Mouse (Mus musculus) heart, embryonic 10.5 days (tissue): ENCODE measurements around the gene Cadps2. TPM values are rescaled to one million over a fixed set of nuclear protein-coding genes. Genes with fewer than 3 reads are reported as not detected.

Experiments used
- DNase-seq: peaks from one replicate; pipeline ENCODE4 v3.0.0-alpha.2; 2017; ENCODE audit warnings: low spot score
- H3K27ac ChIP-seq: fragments of 300-500 bp; sonication (generic); 2 replicates; pipeline ENCODE4 v1.5.1; 2016; ENCODE audit warnings: mild to moderate bottlenecking
- H3K27me3 ChIP-seq: fragments of 300-500 bp; sonication (generic); 2 replicates; pipeline ENCODE4 v1.6.1; 2016; ENCODE audit warnings: mild to moderate bottlenecking; ENCODE audit not compliant: poor library complexity, insufficient read depth, severe bottlenecking
- H3K36me3 ChIP-seq: fragments of 300-500 bp; sonication (generic); 2 replicates; pipeline ENCODE4 v1.6.1; 2016; ENCODE audit warnings: mild to moderate bottlenecking, moderate library complexity
- H3K4me1 ChIP-seq: fragments of 300-500 bp; sonication (generic); 2 replicates; pipeline ENCODE4 v1.6.1; 2016; ENCODE audit warnings: mild to moderate bottlenecking
- H3K4me3 ChIP-seq: fragments of 300-500 bp; sonication (generic); 2 replicates; pipeline ENCODE4 v1.5.1; 2016; ENCODE audit warnings: mild to moderate bottlenecking, moderate library complexity
- H3K9me3 ChIP-seq: fragments of 300-500 bp; sonication (generic); 2 replicates; pipeline ENCODE4 v1.6.1; 2016; ENCODE audit warnings: mild to moderate bottlenecking, moderate library complexity
- WGBS: fragments of 180-500 bp; shearing (Covaris S2); methylation state at CpG from one replicate; pipeline ENCODE4 v1.1.7; 2016; 5-methylcytosine and 5-hydroxymethylcytosine counted together
- polyA plus RNA-seq: library from polyadenylated mRNA; unstranded; fragments of >200 nt; fragmentation: Nextera tagmentation; extraction: Ambion mirVana; gene quantifications from 2 replicates; pipeline ENCODE4 v1.2.1, GENCODE M21; 2016

The Cadps2 gene
- polyA plus RNA-seq, 1 experiment from 2014 or later: 0.99 TPM

DNA sequence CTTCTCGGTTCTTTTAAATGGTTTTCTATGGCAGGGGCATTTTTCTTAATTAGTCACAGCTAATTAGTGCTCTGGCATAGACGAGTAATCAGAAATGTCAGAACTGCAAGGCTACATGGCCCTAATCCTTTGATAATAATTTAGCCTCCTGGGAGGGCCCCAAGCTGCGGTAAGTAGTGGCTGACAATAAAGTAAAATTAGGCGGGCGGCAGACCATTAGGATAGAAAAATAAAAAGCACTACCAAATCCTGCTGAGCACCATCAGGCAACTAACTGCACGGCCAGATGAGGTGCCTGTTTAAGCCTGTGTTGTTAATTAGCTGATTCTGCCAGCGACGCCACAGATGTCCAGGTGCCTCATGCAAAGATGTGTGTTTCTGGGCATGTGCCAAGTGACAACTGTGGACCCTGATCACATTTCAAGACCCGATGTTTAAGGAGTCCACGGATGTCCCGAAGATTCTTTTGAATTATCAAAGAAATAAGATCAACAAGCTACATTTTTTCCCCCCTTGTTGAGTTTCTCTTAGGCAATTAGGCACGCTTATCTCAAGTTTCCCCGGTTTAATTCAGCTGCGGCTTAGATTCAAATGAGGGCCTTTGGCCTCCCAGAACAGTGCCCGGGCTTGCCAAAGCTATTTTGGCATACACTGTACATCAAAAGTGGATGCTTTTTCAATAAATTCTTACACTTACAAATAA is 558.3 kb downstream of the Cadps2 start:
- no peaks in the 10 kb centered on the region for H3K4me1 ChIP-seq
- no peaks in the 10 kb centered on the region for H3K9me3 ChIP-seq
- H3K27ac ChIP-seq: no peak overlapping the region
- no peak for DNase-seq
- WGBS: 41% methylated on average over 15 of the region's 15 CpGs
- no peaks in the 10 kb centered on the region for H3K36me3 ChIP-seq
- H3K27me3 ChIP-seq: peaks cover 7% of the 10 kb centered on the region; the same call in 1 of the 2 replicates
- no peak overlapping the region for H3K4me3 ChIP-seq

- Histone ChIP-seq H3K4me1 (no peaks in the 10 kb centered on the region), H3K4me3 (no peak overlapping the region), H3K27me3 (peaks cover 22% of the 10 kb centered on the region), H3K36me3 (no peaks in the 10 kb centered on the region), H3K27ac (no peak overlapping the region), H3K9me3 (no peaks in the 10 kb centered on the region)
- DNase-seq: no peak
- 74% methylated on average over 4 of the region's 4 CpGs for WGBS
These were observed 565.7 kb downstream of the Cadps2 start for GRCm38 (mm10) chr6:23273483-23273882.

- peaks cover 22% of the 10 kb centered on the region for H3K27me3 ChIP-seq
- no peak overlapping the region for H3K4me3 ChIP-seq
- WGBS: 8% methylated on average over 11 of the region's 11 CpGs
- H3K4me1 ChIP-seq: no peaks in the 10 kb centered on the region
- no peak overlapping the region for H3K27ac ChIP-seq
- DNase-seq: no peak
- H3K36me3 ChIP-seq: no peaks in the 10 kb centered on the region
- H3K9me3 ChIP-seq: no peaks in the 10 kb centered on the region
These were observed 566.2 kb downstream of the Cadps2 start for GRCm38 (mm10) chr6:23272979-23273378.

DNA sequence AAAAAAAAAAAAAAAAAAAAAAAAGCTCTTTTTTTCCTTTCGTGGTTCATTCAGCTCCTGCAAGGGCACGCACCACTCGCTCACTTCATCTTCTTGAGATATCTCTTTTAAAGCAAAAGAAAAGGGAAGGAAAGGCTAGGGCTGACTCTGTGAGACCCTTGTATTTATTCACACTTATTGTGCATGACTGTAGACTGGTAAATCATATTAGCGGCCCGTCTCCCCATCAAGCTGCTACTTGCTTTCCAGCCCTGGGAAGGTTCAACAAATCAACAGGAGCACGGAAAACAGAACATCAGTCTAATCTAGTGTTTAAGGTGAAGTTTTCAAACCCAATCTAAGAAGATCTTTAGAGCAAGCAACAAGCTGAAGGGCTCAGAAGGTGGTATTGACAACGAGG is 566.7 kb downstream of the Cadps2 start:
- H3K9me3 ChIP-seq: no peaks in the 10 kb centered on the region
- WGBS: 26% methylated on average over 7 of the region's 7 CpGs
- H3K4me3 ChIP-seq: no peak overlapping the region

DNA sequence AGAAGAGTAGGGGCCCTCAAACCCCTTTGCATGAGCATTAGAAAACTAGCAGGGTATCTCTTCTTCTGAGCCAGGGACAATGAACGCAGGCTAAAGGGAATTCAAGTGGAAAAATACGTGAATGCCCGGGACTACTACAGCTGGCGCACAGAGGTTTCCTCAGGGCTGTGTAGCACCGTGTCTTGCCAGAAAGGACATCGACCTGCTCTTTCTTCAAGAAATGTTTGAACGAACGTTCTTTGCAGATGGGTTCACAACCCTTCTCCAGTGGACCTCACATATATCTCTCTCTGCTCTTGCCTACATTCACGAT is 578.5 kb downstream of the Cadps2 start:
- Histone ChIP-seq H3K9me3 (no peaks in the 10 kb centered on the region), H3K4me3 (peak overlapping the region; percentile 41), H3K36me3 (no peaks in the 10 kb centered on the region), H3K27ac (no peak overlapping the region), H3K4me1 (peaks cover 4% of the 10 kb centered on the region; the same call in 1 of the 2 replicates), H3K27me3 (peaks cover 74% of the 10 kb centered on the region)
- DNase-seq: no peak
- 2% methylated on average over 9 of the region's 9 CpGs for WGBS

More for the DNA sequence above, 566.7 kb downstream of the Cadps2 start:
- Histone ChIP-seq H3K27me3 (peaks cover 24% of the 10 kb centered on the region), H3K27ac (no peak overlapping the region), H3K36me3 (no peaks in the 10 kb centered on the region), H3K4me1 (no peaks in the 10 kb centered on the region)
- DNase-seq: no peak

DNA sequence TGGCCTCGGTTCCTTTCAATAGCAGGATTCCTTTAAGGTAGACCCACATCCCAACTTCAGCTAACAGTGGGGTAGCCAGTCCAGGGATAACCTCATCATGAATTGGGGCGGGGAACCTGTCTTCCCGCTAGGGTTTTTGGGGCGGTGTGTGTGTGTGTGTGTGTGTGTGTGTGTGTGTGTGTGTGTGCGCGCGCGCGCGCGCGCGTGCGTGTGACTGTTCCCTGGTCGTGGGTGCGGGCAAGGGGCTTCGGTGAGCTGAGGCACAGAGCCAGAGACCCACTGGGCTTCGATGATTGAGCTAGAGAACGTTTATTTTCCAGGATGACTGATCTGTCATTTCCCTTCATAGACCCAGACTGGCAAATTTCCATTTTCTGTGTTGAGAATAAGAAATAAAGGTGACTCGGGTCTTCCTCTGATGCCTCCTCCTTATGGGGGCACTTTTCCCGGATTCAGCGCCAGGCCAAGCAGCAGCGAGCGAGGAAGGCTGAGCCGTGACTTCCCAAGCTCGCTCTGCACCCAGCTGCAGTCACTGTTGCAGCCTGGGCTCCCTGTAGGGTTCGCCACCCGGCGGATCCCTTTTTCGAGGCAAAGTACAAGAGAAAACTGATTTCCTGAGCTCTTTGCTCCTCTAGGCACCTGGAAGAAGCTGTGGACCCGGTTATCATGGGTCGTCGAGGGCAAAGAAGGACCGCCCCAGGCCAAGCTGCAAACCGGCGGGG is 579.0 kb downstream of the Cadps2 start:
- no peak overlapping the region for H3K27ac ChIP-seq

GRCm38 (mm10) chr6:23257981-23258380 is 581.2 kb downstream of the Cadps2 start:
- 16% methylated on average over 3 of the region's 3 CpGs for WGBS
- DNase-seq: no peak
- peaks cover 8% of the 10 kb centered on the region; the same call in 1 of the 2 replicates for H3K4me1 ChIP-seq
- H3K4me3 ChIP-seq: no peak overlapping the region
- peaks cover 93% of the 10 kb centered on the region for H3K27me3 ChIP-seq
- no peaks in the 10 kb centered on the region for H3K36me3 ChIP-seq
- H3K9me3 ChIP-seq: no peaks in the 10 kb centered on the region
- no peak overlapping the region for H3K27ac ChIP-seq

More for the DNA sequence above, 579.0 kb downstream of the Cadps2 start:
- WGBS: 6% methylated on average over 36 of the region's 36 CpGs
- peak overlapping the region; percentile 41 for H3K4me3 ChIP-seq
- no peaks in the 10 kb centered on the region for H3K9me3 ChIP-seq
- no peak for DNase-seq
- no peaks in the 10 kb centered on the region for H3K36me3 ChIP-seq
- H3K27me3 ChIP-seq: peaks cover 79% of the 10 kb centered on the region
- peaks cover 4% of the 10 kb centered on the region; the same call in 1 of the 2 replicates for H3K4me1 ChIP-seq

DNA sequence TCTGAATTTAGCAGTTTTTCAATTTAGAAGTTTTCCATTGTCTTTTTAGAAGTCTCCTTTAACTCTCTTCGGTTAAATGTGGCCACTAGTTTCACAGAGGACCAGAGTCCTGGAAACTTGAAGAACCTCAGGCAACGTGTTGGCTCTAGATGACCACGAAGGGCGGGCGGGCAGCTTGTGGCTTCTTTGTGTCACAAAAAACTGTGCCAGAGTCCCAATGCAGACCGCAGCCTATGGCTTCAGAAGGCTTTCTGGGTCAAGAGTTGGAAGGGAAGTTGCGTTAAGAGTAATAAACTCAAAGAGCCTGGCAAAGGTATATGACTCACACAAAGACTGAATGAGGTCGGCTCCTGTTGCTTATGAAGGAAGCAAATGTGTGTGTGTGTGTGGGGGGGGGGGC is 584.1 kb downstream of the Cadps2 start:
- Histone ChIP-seq H3K9me3 (no peaks in the 10 kb centered on the region), H3K4me3 (no peak overlapping the region), H3K36me3 (no peaks in the 10 kb centered on the region), H3K27ac (no peak overlapping the region), H3K4me1 (peaks cover 4% of the 10 kb centered on the region; the same call in 1 of the 2 replicates), H3K27me3 (peaks cover 92% of the 10 kb centered on the region)
- 3% methylated on average over 8 of the region's 8 CpGs for WGBS
- no peak for DNase-seq

GRCm38 (mm10) chr6:23254644-23255043 is 584.6 kb downstream of the Cadps2 start:
- 3% methylated on average over 11 of the region's 11 CpGs for WGBS
- no peak for DNase-seq
- H3K4me3 ChIP-seq: no peak overlapping the region

DNA sequence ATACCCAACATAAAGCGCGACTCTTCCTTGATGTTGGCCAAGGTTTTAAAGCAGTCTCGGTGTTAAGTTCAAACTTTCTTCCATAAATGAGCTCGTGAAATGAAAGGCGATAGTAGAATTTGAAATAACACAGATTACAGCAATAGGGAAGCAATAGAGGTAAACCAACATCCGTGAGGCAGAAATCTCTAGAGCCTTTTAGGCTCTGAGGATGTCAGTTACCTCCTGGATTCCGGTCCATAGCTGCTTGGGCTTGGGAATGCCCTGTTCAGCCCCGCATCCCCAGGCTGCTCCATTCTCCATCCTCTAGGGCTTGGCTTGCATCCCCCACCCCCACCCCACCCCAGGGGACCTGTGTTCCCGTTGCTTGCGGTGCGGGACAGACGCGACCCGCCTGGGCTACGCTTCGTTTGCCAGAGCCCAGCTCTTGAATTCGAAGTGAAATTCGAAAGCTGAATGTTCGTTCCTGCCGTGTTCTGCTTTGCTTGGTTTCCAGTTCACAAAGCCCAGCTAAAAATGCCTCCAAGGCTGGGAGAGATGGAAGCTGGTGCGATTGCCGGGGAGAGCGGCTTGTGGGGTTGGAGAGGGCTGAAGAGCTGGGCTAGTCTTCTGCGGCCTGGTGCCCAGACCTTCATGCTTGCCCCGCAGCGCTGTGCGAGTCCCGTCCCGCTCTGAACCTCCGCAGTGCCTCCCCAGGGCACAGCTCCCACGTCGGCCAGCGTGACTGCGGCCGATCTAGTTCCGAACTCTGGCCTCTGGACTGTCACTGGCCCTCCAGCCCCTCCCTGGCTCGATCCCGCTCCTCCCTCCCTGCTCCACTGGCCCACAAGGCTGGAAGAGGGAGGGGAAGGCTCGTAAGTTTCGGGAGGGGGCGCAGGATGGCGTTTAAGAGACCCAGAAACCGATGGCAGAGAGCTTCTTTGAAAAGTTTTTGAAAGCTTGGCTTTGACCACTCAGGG is 585.6 kb downstream of the Cadps2 start:
- DNase-seq: no peak
- Histone ChIP-seq H3K4me1 (peaks cover 18% of the 10 kb centered on the region), H3K4me3 (peak overlapping the region; percentile 32), H3K27me3 (peaks cover 92% of the 10 kb centered on the region), H3K36me3 (no peaks in the 10 kb centered on the region), H3K9me3 (no peaks in the 10 kb centered on the region), H3K27ac (no peak overlapping the region)
- under 1% methylated on average over 43 of the region's 43 CpGs for WGBS

More at GRCm38 (mm10) chr6:23254644-23255043, 584.6 kb downstream of the Cadps2 start:
- H3K9me3 ChIP-seq: no peaks in the 10 kb centered on the region
- peaks cover 92% of the 10 kb centered on the region for H3K27me3 ChIP-seq
- H3K27ac ChIP-seq: no peak overlapping the region
- peaks cover 8% of the 10 kb centered on the region for H3K4me1 ChIP-seq
- no peaks in the 10 kb centered on the region for H3K36me3 ChIP-seq

DNA sequence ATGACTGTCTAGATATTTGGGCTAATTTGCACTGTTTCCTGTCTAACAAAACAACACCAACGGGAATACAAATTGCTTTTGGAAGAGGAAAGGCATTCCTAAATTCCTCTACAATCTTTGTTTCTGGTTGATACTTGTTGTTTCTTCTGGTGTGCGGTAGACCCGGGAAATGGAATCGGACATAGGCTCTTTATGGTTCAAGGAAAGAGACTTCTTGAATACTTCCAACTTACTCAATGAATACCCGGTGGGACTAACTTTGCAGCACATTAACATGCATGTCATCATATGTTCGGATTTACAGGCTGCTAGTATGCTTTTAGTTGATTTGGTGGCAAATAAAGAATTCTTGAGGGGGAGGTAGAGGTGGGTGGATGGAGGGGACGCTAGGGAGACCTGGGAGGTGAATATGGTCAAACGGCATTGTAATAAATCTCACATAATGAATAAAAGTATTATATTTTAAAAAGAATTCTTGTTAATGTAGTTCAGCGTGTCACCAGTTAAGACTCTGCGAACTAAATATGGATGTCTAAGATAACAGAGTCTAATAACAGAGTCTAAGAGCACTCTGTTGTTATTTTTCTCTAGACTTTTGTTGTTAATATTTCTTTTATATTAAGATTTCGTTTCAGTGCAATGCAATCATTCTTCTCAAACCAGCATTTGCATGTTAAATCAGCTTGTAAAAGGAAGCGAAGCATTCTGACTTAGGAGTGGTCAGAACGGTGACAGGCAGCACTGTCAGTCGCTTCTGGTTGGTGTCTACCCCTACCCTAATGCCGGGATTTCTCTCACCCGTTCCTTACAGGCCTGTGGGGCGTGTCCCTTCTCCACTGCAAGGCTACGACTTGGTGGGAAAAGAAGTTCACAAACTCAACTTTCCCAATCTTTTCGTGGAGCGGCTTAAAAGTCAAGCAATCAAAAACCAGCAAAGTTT is 586.8 kb downstream of the Cadps2 start:
- no peak overlapping the region for H3K4me3 ChIP-seq
- peaks cover 30% of the 10 kb centered on the region for H3K4me1 ChIP-seq
- no peak overlapping the region for H3K27ac ChIP-seq
- no peak for DNase-seq
- no peaks in the 10 kb centered on the region for H3K36me3 ChIP-seq
- WGBS: 2% methylated on average over 20 of the region's 20 CpGs
- H3K27me3 ChIP-seq: peaks cover 92% of the 10 kb centered on the region
- H3K9me3 ChIP-seq: no peaks in the 10 kb centered on the region

- 5% methylated on average over 3 of the region's 3 CpGs for WGBS
- H3K27ac ChIP-seq: no peak overlapping the region
These were observed 587.8 kb downstream of the Cadps2 start for GRCm38 (mm10) chr6:23251431-23251830.

More at GRCm38 (mm10) chr6:23251431-23251830, 587.8 kb downstream of the Cadps2 start:
- H3K36me3 ChIP-seq: no peaks in the 10 kb centered on the region
- no peak overlapping the region for H3K4me3 ChIP-seq
- H3K27me3 ChIP-seq: peaks cover 93% of the 10 kb centered on the region
- H3K9me3 ChIP-seq: no peaks in the 10 kb centered on the region
- peaks cover 32% of the 10 kb centered on the region for H3K4me1 ChIP-seq
- DNase-seq: no peak
